Mouse (Mus musculus): ENCODE measurements around the gene Gm10972.

- TF ChIP-seq CTCF (IDR thresholded peaks at IDR 0.05; ENCODE audit: low read depth) (no peak), EP300 (IDR thresholded peaks at IDR 0.05; ENCODE audit: low read depth) (no peak)
These were observed 33.3 kb upstream of the Gm10972 start for GRCm38 (mm10) chr3:94609621-94610020.
